Mouse (Mus musculus): ENCODE results near the gene Glb1l2. TPM values are rescaled to one million over a fixed set of nuclear protein-coding genes. Genes with fewer than 3 reads are reported as not detected.
A peak's percentile ranks its signal among the peaks of the same experiment; 100 is the strongest.

Glb1l2 gene
- polyA plus RNA-seq, 1 experiment from 2014 or later = 2.8 TPM

DNA sequence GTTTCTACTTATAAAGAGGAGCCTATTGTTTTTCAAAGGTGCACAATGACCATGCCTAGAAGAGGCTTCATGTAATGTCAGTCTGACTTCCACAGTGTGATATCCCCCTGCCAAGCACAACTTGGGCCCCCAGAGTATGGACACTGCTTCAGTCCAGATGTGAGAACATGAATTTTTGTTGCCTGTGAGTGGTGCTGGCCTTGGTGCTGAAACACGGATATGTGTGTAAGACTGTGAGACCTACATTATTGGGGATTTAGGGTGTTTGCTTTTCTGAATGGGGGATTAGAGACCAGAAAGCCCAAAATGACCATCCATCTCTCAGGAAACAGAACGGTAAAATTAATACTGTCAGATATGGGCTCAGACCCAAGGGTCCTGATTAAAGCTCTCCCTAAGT, 78.8 kb downstream of the Glb1l2 start:
- Histone ChIP-seq H3K27ac (replicated peaks) (no peak overlapping the region), H3K9ac (replicated peaks) (no peak overlapping the region), H3K4me1 (no peaks in the 10 kb centered on the region), H3K4me3 (no peak overlapping the region), H3K27me3 (peaks cover 11% of the 10 kb centered on the region; the same call in 1 of the 2 replicates), H3K36me3 (no peaks in the 10 kb centered on the region), H3K4me2 (replicated peaks) (no peak overlapping the region), H3K9me3 (no peaks in the 10 kb centered on the region)
- peak; percentile 42; the same call in 1 of the 2 replicates for ATAC-seq (ENCODE audit: low FRiP score, low read depth)
- WGBS = 43% methylated on average over 2 of the region's 2 CpGs

DNA sequence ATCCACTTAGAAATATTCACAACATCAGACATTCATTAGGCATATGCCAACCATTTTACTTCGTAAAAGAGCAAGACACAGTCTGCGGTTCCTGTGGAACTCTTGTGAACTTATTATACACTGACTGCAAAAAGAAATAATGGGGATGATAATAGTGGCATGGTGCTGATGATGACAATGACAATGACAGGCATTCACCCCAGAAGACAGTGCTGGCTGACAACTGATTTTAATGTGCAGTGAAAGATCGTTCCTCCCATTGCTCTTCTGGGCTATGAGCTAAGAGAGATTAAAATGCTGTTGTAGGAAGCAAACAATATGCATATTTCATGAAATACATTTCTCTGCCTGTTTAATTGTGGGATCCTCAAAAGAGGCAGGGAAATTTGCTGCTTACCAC, 80.6 kb downstream of the Glb1l2 start:
- H3K9ac ChIP-seq (replicated peaks) = no peak overlapping the region
- H3K27me3 ChIP-seq = 0 out of 2 replicates have a peak, but pooled peaks cover 3% of the 10 kb centered on the region
- no peak overlapping the region for H3K4me2 ChIP-seq (replicated peaks)
- H3K4me1 ChIP-seq = no peaks in the 10 kb centered on the region
- H3K36me3 ChIP-seq = no peaks in the 10 kb centered on the region
- H3K4me3 ChIP-seq = no peak overlapping the region
- H3K9me3 ChIP-seq = no peaks in the 10 kb centered on the region
- ATAC-seq (ENCODE audit: low FRiP score, low read depth) = no peak
- H3K27ac ChIP-seq (replicated peaks) = no peak overlapping the region
- WGBS = 76% methylated on average over 3 of the region's 3 CpGs

DNA sequence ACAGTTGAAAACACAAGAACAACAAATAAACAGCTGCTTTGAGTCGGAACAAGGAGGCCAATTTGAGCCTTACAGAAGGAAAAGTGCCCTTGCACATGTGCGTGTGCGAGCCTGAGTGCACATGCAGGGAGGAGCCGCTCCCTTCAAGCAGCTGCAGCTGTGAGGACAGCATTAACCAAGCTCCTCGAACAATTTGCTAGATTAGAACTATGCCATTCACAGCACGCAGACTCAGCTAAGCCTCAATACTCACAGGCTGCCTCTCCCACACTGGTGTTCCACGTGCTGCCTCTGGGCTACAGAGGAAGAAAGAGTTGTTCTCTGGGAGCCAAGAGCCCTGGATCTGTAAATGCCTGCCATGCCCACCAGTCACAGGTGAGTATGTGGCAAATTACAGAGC, 84.5 kb downstream of the Glb1l2 start:
- Histone ChIP-seq H3K4me2 (replicated peaks) (no peak overlapping the region), H3K4me1 (no peaks in the 10 kb centered on the region), H3K36me3 (no peaks in the 10 kb centered on the region), H3K9me3 (no peaks in the 10 kb centered on the region), H3K27ac (replicated peaks) (no peak overlapping the region), H3K27me3 (no peaks in the 10 kb centered on the region), H3K4me3 (no peak overlapping the region), H3K9ac (replicated peaks) (no peak overlapping the region)
- peak; percentile 54; the same call in 1 of the 2 replicates for ATAC-seq (ENCODE audit: low FRiP score, low read depth)
- WGBS = 54% methylated on average over 7 of the region's 7 CpGs

DNA sequence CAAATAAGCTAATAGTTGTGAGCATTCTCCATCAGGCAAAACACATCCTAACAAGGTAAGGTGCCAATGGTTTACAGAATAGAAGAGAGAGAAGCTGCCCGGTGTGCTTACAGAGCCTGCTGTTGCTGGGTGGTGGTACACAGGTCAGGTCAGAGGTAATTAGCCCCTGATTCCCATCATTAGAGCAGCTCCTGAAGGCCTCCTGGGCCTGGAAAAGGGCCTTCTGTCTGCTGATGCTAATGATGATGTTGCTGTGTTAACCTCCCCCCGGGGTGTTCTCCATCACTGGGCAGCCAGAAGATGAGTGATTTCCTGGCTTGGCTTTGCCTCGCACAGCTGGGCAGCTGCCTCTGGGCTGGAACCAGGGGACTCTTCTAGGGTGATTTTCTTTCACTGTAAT, 87.9 kb downstream of the Glb1l2 start:
- no peak for ATAC-seq (ENCODE audit: low FRiP score, low read depth)
- H3K27ac ChIP-seq (replicated peaks) = no peak overlapping the region

More for the DNA sequence above, 87.9 kb downstream of the Glb1l2 start:
- Histone ChIP-seq H3K9me3 (no peaks in the 10 kb centered on the region), H3K4me1 (no peaks in the 10 kb centered on the region), H3K4me2 (replicated peaks) (no peak overlapping the region), H3K27me3 (no peaks in the 10 kb centered on the region), H3K36me3 (no peaks in the 10 kb centered on the region), H3K4me3 (no peak overlapping the region), H3K9ac (replicated peaks) (no peak overlapping the region)
- WGBS = 45% methylated on average over 3 of the region's 3 CpGs

Other genes starting within 250 kb of the Glb1l2 start
- 10.9 and 12.9 TPM in 2 replicates for gene B3gat1, start 72.7 kb downstream of the Glb1l2 start, polyA plus RNA-seq (2016; fragmentation: Nextera tagmentation; extraction: Ambion mirVana)
- not detected in 2 replicates for gene Glb1l3, start 54.4 kb upstream of the Glb1l2 start, polyA plus RNA-seq (2016; fragmentation: Nextera tagmentation; extraction: Ambion mirVana)
- gene Gm1110, start 116.6 kb upstream of the Glb1l2 start, polyA plus RNA-seq (2016; fragmentation: Nextera tagmentation; extraction: Ambion mirVana) = not detected in 2 replicates
- 36.8 and 38.3 TPM in 2 replicates for gene Acad8, start 193.1 kb upstream of the Glb1l2 start, polyA plus RNA-seq (2016; fragmentation: Nextera tagmentation; extraction: Ambion mirVana)
- 134 and 142 TPM in 2 replicates for gene Thyn1, start 193.2 kb upstream of the Glb1l2 start, polyA plus RNA-seq (2016; fragmentation: Nextera tagmentation; extraction: Ambion mirVana)
- gene Vps26b, start 223.6 kb upstream of the Glb1l2 start, polyA plus RNA-seq (2016; fragmentation: Nextera tagmentation; extraction: Ambion mirVana) = 61.4 and 63.4 TPM in 2 replicates
- 33.7 and 35.6 TPM in 2 replicates for gene Ncapd3, start 223.7 kb upstream of the Glb1l2 start, polyA plus RNA-seq (2016; fragmentation: Nextera tagmentation; extraction: Ambion mirVana)

Measured in midbrain, embryonic 12.5 days (tissue).